Mouse (Mus musculus) bone marrow, adult 2 months (tissue): Measurements from ENCODE around the gene Fam71b.

Source experiments
- CTCF ChIP-seq: fragments of 200-500 bp; IDR thresholded peaks from 2 replicates; pipeline ENCODE4 v1.5.1; 2011; ENCODE audit warnings: low read length, control low read depth; ENCODE audit not compliant: control insufficient read depth, insufficient read depth
- POLR2A ChIP-seq: fragments of 200-500 bp; IDR thresholded peaks from 2 replicates; pipeline ENCODE4 v1.6.1; 2011; ENCODE audit warnings: low read depth, mild to moderate bottlenecking, control low read depth, low read length, borderline replicate concordance; ENCODE audit not compliant: control insufficient read depth

- TF ChIP-seq CTCF, result no peak
- no peak for TF ChIP-seq POLR2A
Measured at GRCm38 (mm10) chr11:46437459-46438000, 41.2 kb downstream of the Fam71b start.
